Comparison of ENCODE assay signal across 7 mouse cellular contexts in the genomic region with DNA sequence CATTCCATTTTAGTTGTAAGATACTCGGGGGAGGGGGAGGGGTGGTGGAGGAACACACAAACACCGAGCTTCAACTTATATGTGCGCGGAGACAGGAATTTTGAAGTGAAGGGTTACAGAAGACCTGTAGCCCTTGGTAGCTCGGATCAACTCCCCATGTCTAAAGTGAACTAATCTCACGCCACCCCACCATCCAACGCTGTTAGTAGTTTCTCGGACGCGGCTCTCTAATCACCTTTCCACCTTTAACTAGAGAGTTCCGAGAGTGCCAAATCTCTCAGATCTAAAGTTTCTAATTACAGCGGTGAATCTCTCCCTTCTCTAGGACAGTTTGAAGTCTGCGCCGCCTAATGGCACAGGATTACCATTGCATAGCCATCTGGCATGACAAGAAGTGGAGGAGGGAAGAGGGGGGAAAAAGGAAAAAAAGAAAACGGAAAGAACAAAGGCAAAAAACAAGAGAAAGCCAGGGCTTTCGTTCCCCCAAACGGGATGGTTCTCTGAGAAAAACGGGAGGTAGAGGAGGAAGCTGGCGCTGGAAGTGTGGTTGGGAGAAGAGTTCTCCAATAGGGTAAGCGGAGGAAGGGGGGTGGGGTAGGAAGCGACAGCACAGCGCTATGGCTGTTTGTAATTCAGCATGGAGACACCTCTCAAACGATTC. TPM values are rescaled to one million over a fixed set of nuclear protein-coding genes. Genes with fewer than 3 reads are reported as not detected.
DNase-seq lines count a peak whose midpoint lies in the region; ATAC-seq lines count a peak whose summit lies in the region.

No protein-coding gene starts in this region.

- DNase-seq in R1 (ENCODE audit: low read depth, low spot score) = peak; percentile 67
- DNase-seq in cerebellum, adult 8-10 months = peak; percentile 36
- DNase-seq in forelimb bud, embryonic 11.5 days (ENCODE audit: low read depth, low spot score) = peak; percentile 48
- DNase-seq in hindbrain, embryonic 14.5 days (ENCODE audit: low spot score) = peak; percentile 44
- peak; percentile 9 to 15 for DNase-seq in layer of hippocampus, postnatal 25 days (ENCODE audit: extremely low spot score in 1 of 2, low spot score in 1 of 2)
- DNase-seq in lung, postnatal 14 days = peak; percentile 40
- peak; percentile 54 for DNase-seq in right cerebral cortex, adult 18-20 months

- H3K9ac ChIP-seq in hindbrain, embryonic 14.5 days = peak overlapping the region; percentile 40

- no peaks in the 10 kb centered on the region for H3K27me3 ChIP-seq in hindbrain, embryonic 14.5 days (ENCODE audit: control insufficient read depth, insufficient read depth, low read length)

- 20% methylated on average over 23 of the region's 23 CpGs for WGBS in hindbrain, embryonic 14.5 days

- H3K4me1 ChIP-seq in hindbrain, embryonic 14.5 days (replicated peaks; ENCODE audit: control insufficient read depth, insufficient read depth, low read length) = no peaks in the 10 kb centered on the region

- H3K27ac ChIP-seq in hindbrain, embryonic 14.5 days = peak overlapping the region; percentile 28; the same call in 1 of the 2 replicates

- peak overlapping the region; percentile 62 for H3K4me2 ChIP-seq in hindbrain, embryonic 14.5 days (replicated peaks)

- no peaks in the 10 kb centered on the region for H3K36me3 ChIP-seq in hindbrain, embryonic 14.5 days (replicated peaks; ENCODE audit: control insufficient read depth, insufficient read depth)

- H3K4me3 ChIP-seq in hindbrain, embryonic 14.5 days (replicated peaks; ENCODE audit: low read length) = peak overlapping the region; percentile 48

- H3K9me3 ChIP-seq in hindbrain, embryonic 14.5 days (ENCODE audit: control insufficient read depth, low read length) = no peaks in the 10 kb centered on the region

- peak; percentile 75 for ATAC-seq in hindbrain, embryonic 14.5 days (ENCODE audit: low FRiP score)

RNA-seq across cellular contexts. Expression of a gene that starts 0.7 kb away (rescaled TPM):
- 7.2 and 9.1 TPM in 2 replicates for polyA plus RNA-seq in hindbrain, embryonic 14.5 days (2014; fragmentation: Nextera tagmentation; extraction: Ambion mirVana)
- 1 to 10 TPM; 8.4 to 9.6 TPM for total RNA-seq in layer of hippocampus, postnatal 25 days (2021)

Comparison
In these comparisons a context has a peak if more than half of its experiments do, and no peak if none do; other contexts are left out.
1. Peak in every context shown above with its lines: DNase-seq, ATAC-seq, H3K4me3 ChIP-seq and H3K27ac ChIP-seq.
2. DNase-seq: peak in every context shown above with its lines; median percentile 67 in R1; 54 in right cerebral cortex, adult 18-20 months; 48 in forelimb bud, embryonic 11.5 days; 44 in hindbrain, embryonic 14.5 days; 40 in lung, postnatal 14 days; 36 in cerebellum, adult 8-10 months; 12 in layer of hippocampus, postnatal 25 days.